Mouse (Mus musculus): ENCODE results near the gene Olfr898. TPM values are rescaled to one million over a fixed set of nuclear protein-coding genes. Genes with fewer than 3 reads are reported as not detected.

The Olfr898 gene
- not detected in 2 replicates for polyA plus RNA-seq (2015; fragmentation: Nextera tagmentation; extraction: Ambion mirVana)

GRCm38 (mm10) chr9:38348111-38348510 is at the start of gene Olfr898:
Gene Olfr898 (plus strand): TSS chr9:38348411.

GRCm38 (mm10) chr9:38328760-38329159 is 19.5 kb upstream of the Olfr898 start, which contains the start of gene Olfr25:
Gene Olfr25 (plus strand): TSS chr9:38329060.

GRCm38 (mm10) chr9:38366596-38366995 is 18.4 kb downstream of the Olfr898 start, which contains the start of gene Olfr250:
Gene Olfr250 (plus strand): TSS chr9:38366896.

GRCm38 (mm10) chr9:38376786-38377185 is 28.6 kb downstream of the Olfr898 start, which contains the start of gene Olfr251:
Gene Olfr251 (plus strand): TSS chr9:38377086.

GRCm38 (mm10) chr9:38401398-38401797 is 53.2 kb downstream of the Olfr898 start, which contains the start of gene Olfr147:
Gene Olfr147 (plus strand): TSS chr9:38401698.

Other genes with a start within 250 kb of the Olfr898 start
- gene Olfr888, start 240.3 kb upstream of the Olfr898 start, polyA plus RNA-seq (2015; fragmentation: Nextera tagmentation; extraction: Ambion mirVana): not detected in 2 replicates
- gene Olfr889, start 233.2 kb upstream of the Olfr898 start, polyA plus RNA-seq (2015; fragmentation: Nextera tagmentation; extraction: Ambion mirVana): 0.08 and 0.11 TPM in 2 replicates
- not detected in 2 replicates for gene Olfr890, start 205.9 kb upstream of the Olfr898 start, polyA plus RNA-seq (2015; fragmentation: Nextera tagmentation; extraction: Ambion mirVana)
- gene Olfr891, start 167.6 kb upstream of the Olfr898 start, polyA plus RNA-seq (2015; fragmentation: Nextera tagmentation; extraction: Ambion mirVana): not detected in 2 replicates
- not detected in 2 replicates for gene Olfr893, start 140.0 kb upstream of the Olfr898 start, polyA plus RNA-seq (2015; fragmentation: Nextera tagmentation; extraction: Ambion mirVana)
- gene Olfr894, start 130.4 kb upstream of the Olfr898 start, polyA plus RNA-seq (2015; fragmentation: Nextera tagmentation; extraction: Ambion mirVana): not detected in 2 replicates
- not detected in 2 replicates for gene Olfr143, start 95.6 kb upstream of the Olfr898 start, polyA plus RNA-seq (2015; fragmentation: Nextera tagmentation; extraction: Ambion mirVana)
- gene Olfr895, start 80.6 kb upstream of the Olfr898 start, polyA plus RNA-seq (2015; fragmentation: Nextera tagmentation; extraction: Ambion mirVana): not detected in 2 replicates
- not detected in 2 replicates for gene Olfr896-ps1, start 57.3 kb upstream of the Olfr898 start, polyA plus RNA-seq (2015; fragmentation: Nextera tagmentation; extraction: Ambion mirVana)
- not detected in 2 replicates for gene Olfr25, start 19.4 kb upstream of the Olfr898 start, polyA plus RNA-seq (2015; fragmentation: Nextera tagmentation; extraction: Ambion mirVana)
- not detected in 2 replicates for gene Olfr250, start 18.5 kb downstream of the Olfr898 start, polyA plus RNA-seq (2015; fragmentation: Nextera tagmentation; extraction: Ambion mirVana)
- gene Olfr251, start 28.7 kb downstream of the Olfr898 start, polyA plus RNA-seq (2015; fragmentation: Nextera tagmentation; extraction: Ambion mirVana): not detected in 2 replicates
- not detected in 2 replicates for gene Olfr147, start 53.3 kb downstream of the Olfr898 start, polyA plus RNA-seq (2015; fragmentation: Nextera tagmentation; extraction: Ambion mirVana)
- not detected in 2 replicates for gene Olfr901, start 81.0 kb downstream of the Olfr898 start, polyA plus RNA-seq (2015; fragmentation: Nextera tagmentation; extraction: Ambion mirVana)
- not detected in 2 replicates for gene Olfr902, start 99.2 kb downstream of the Olfr898 start, polyA plus RNA-seq (2015; fragmentation: Nextera tagmentation; extraction: Ambion mirVana)
- gene Olfr904, start 114.7 kb downstream of the Olfr898 start, polyA plus RNA-seq (2015; fragmentation: Nextera tagmentation; extraction: Ambion mirVana): not detected in 2 replicates
- not detected in 2 replicates for gene Olfr905, start 122.7 kb downstream of the Olfr898 start, polyA plus RNA-seq (2015; fragmentation: Nextera tagmentation; extraction: Ambion mirVana)
- not detected in 2 replicates for gene Olfr906, start 138.7 kb downstream of the Olfr898 start, polyA plus RNA-seq (2015; fragmentation: Nextera tagmentation; extraction: Ambion mirVana)
- gene Olfr907, start 147.4 kb downstream of the Olfr898 start, polyA plus RNA-seq (2015; fragmentation: Nextera tagmentation; extraction: Ambion mirVana): not detected in 2 replicates
- gene Olfr911-ps1, start 173.2 kb downstream of the Olfr898 start, polyA plus RNA-seq (2015; fragmentation: Nextera tagmentation; extraction: Ambion mirVana): not detected in 2 replicates
- not detected in 2 replicates for gene Olfr910, start 189.4 kb downstream of the Olfr898 start, polyA plus RNA-seq (2015; fragmentation: Nextera tagmentation; extraction: Ambion mirVana)
- not detected in 2 replicates for gene Olfr912, start 231.8 kb downstream of the Olfr898 start, polyA plus RNA-seq (2015; fragmentation: Nextera tagmentation; extraction: Ambion mirVana)
- not detected in 2 replicates for gene Olfr913, start 244.3 kb downstream of the Olfr898 start, polyA plus RNA-seq (2015; fragmentation: Nextera tagmentation; extraction: Ambion mirVana)